Mouse (Mus musculus) bone marrow, adult 2 months (tissue): ENCODE measurements around the gene Itga5. TPM values are rescaled to one million over a fixed set of nuclear protein-coding genes. Genes with fewer than 3 reads are reported as not detected.

Source experiments
- H3K27ac ChIP-seq: fragments of 200-500 bp; 2 replicates; pipeline ENCODE4 v1.5.1; 2012; ENCODE audit warnings: low read depth, mild to moderate bottlenecking, control low read depth, inconsistent platforms, low read length; ENCODE audit not compliant: control insufficient read depth, poor library complexity, insufficient read depth
- H3K4me1 ChIP-seq: fragments of 200-500 bp; 2 replicates; pipeline ENCODE4 v1.6.1; 2011; ENCODE audit warnings: low read length; ENCODE audit not compliant: control insufficient read depth, insufficient read depth
- H3K4me3 ChIP-seq: fragments of 200-500 bp; replicated peaks from 2 replicates; pipeline ENCODE3; 2011; ENCODE audit warnings: mild to moderate bottlenecking, low read depth, low read length, control low read depth; ENCODE audit not compliant: control insufficient read depth
- CTCF ChIP-seq: fragments of 200-500 bp; IDR thresholded peaks from 2 replicates; pipeline ENCODE4 v1.5.1; 2011; ENCODE audit warnings: low read length, control low read depth; ENCODE audit not compliant: control insufficient read depth, insufficient read depth
- POLR2A ChIP-seq: fragments of 200-500 bp; IDR thresholded peaks from 2 replicates; pipeline ENCODE4 v1.6.1; 2011; ENCODE audit warnings: low read depth, mild to moderate bottlenecking, control low read depth, low read length, borderline replicate concordance; ENCODE audit not compliant: control insufficient read depth
- WGBS: fragments of 180-500 bp; shearing (Covaris S2); methylation state at CpG from one replicate; pipeline ENCODE4 v1.1.7; 2018; 5-methylcytosine and 5-hydroxymethylcytosine counted together
- polyA plus RNA-seq: library from polyadenylated mRNA; stranded (reverse); fragments of >200 nt; gene quantifications from 2 replicates; pipeline ENCODE4 v1.2.4, GENCODE M21; 2011; ENCODE audit warnings: low replicate concordance; ENCODE audit not compliant: missing spikeins, insufficient read depth, insufficient read length

Itga5 gene
- polyA plus RNA-seq, 1 experiment: 23.1 TPM

DNA sequence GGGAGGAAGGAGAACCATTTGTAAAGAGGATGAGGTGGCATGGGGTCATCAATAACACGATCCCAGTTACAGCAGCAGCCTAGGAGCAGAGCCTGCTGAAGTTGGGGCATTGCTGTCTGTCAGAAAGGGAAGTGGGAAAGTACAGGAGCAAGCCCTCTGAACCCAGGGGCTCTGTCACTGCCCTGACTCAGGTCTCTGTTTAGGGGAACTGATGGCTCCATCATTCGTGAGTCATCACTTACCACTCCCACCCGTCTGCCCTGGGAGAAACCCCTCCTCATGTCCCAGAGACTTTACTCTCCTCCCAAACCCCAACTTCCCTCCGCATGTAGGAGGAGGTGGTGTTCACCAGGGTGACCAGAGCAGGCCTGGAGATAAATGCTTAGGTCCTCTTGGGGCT, 3.9 kb upstream of the Itga5 start:
- TF ChIP-seq POLR2A (no peak), CTCF (no peak)
- 6% methylated on average over 4 of the region's 4 CpGs for WGBS
- H3K27ac ChIP-seq: no peak overlapping the region

DNA sequence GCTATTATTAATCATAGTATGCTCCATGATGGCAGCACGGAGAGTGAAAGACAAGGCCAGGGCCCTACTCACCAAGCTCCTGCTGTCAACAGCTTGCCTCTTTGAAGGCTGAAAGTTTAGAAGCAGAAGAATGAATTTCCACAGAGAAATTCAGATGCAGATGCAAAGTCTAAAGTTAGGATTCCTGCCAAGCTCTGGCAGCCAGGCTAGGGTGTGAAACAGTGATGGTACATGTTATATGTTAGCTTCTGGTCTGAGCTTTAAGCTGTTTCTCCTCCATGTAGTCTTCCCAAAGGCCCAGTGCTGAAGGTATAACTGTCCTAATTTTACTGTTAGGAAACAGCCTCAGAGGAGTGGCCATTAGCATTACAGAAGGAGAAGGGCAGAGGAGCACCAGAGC, 2.6 kb upstream of the Itga5 start:
- Histone ChIP-seq H3K27ac (no peak overlapping the region), H3K4me3 (no peak overlapping the region), H3K4me1 (no peaks in the 10 kb centered on the region; the same call in 1 of the 2 replicates)
- 83% methylated on average over 1 of the region's 1 CpGs for WGBS
- TF ChIP-seq POLR2A: no peak
- TF ChIP-seq CTCF: no peak

More for the DNA sequence above, 3.9 kb upstream of the Itga5 start:
- H3K4me3 ChIP-seq: no peak overlapping the region
- H3K4me1 ChIP-seq: no peaks in the 10 kb centered on the region; the same call in 1 of the 2 replicates

DNA sequence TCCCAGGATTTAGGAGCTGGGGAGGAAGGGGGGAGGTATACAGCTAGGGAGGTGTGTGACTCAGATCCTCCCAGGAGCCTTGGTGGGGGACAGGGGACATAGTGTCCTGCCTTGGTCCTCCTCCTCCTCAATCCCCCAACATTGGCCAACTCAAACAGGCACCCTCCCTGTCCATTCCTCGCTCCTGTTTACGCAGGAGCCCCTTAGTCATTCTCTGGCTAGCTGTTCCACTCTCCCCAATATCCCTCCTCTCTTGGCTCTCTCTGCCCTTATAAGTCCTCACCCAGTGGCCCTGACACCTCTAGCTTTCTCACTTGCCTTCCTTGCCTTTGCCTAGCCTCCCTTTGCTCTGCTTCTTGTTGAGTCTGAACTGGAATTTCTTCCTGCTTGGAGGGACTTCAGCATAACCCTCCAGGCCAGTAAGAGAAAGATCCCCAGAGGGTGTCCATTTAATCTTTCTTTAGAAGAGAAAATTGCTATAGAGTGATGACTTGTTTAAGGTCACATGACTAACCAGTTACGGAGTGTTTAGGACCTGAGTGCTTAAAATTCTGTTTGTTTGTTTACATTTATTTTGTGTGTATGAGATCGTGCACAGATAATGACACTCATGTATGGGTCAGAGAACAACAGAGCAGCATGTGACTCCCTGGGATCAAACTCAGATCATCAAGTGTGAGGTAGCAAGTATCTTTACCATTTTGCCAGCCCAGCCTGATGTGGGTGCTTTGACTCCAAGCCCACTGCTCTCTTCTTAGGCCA, 1.8 kb upstream of the Itga5 start:
- Histone ChIP-seq H3K4me3 (no peak overlapping the region), H3K4me1 (no peaks in the 10 kb centered on the region; the same call in 1 of the 2 replicates), H3K27ac (no peak overlapping the region)
- TF ChIP-seq CTCF (no peak), POLR2A (no peak)
- 80% methylated on average over 4 of the region's 4 CpGs for WGBS

DNA sequence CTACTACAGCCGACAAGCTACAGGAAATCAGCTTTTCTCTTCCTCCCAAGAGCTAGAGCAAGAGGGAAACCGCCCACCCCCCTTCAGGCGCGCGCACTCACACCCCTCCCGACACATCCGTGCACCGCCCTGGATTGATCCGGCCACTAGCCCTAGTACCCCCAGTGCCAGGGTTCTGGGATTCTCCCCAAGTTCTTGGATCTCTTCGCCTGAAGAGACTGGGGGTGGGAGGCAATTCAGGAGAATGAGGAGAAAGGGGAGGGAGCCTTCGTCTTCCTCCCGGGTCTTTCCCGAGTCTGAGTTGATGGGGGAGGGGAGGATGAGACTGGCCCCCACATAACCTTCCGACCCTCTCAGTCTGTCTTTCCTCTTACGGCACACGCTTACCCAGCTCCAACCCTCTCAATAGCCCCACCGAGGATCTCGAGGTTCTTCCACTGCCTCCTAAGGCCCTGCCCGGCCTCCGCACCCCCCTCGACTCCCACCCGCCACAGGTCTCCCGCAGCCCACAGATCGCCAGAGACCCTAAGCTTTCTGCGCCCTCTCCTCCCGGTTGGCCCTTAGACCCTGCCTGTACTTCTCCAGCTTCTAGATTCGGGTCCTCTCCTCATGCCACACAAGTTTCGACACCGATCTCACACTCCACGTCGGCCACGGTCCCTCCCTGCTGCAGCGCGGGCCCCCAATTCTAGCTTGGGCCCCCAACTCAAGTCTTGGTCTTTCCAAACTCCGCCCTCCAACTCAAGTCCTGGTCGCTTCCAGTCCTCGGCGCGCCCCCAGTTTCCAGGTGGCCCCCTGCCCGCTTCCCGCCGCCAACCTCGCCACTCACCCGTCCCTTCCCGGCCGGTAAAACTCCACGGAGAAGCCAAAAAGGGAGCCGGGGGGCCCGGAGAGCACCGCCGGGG, 840 bp downstream of the Itga5 start:
- H3K4me1 ChIP-seq: peaks cover 8% of the 10 kb centered on the region
- WGBS: under 1% methylated on average over 51 of the region's 51 CpGs

DNA sequence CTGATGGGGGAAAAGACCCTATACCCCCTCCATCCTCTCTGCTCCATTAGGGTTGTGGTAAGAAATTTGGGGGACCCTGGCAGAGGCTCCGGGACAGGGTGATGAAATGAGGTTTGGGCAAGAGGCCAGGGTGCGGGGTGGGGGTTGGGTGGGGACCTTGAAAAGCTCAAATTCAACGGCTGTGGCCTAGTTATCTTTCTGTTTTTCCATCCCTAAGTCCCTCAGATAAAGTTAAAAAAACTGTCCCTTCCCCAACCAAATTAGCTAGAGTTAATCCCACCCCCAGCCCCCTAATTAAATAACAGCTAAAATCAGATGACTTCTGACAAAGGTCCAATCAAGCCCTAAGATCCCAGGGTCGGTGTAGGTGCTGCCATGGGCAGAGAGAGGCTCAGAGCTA, 1.8 kb downstream of the Itga5 start:
- TF ChIP-seq POLR2A: no peak
- WGBS: 8% methylated on average over 4 of the region's 4 CpGs
- Histone ChIP-seq H3K4me1 (peaks cover 8% of the 10 kb centered on the region), H3K4me3 (no peak overlapping the region), H3K27ac (no peak overlapping the region)

More for the DNA sequence above, 840 bp downstream of the Itga5 start:
- peak overlapping the region; percentile 72 for H3K4me3 ChIP-seq
- H3K27ac ChIP-seq: peak overlapping the region; percentile 26
- TF ChIP-seq POLR2A (no peak), CTCF (no peak)

DNA sequence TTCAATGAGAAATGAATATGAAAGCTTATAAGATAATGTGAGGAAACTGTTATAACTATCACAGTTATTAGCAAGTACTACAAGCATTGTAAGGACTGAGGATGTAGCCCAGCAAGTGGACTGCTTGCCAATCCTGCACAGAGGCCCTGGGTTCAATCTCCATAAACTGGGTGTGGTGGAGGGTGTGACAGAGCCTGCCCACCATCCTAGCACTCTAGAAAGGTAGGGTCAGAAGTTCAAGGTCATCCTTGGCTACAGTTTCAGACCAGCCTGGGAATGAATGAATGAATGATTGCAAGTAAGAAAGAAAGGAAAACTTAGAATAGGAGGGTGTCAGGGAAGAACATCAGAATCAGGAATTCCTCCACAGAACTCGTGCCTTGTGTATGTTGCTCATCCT, 2.8 kb downstream of the Itga5 start:
- 34% methylated on average over 1 of the region's 1 CpGs for WGBS
- no peak overlapping the region for H3K27ac ChIP-seq
- H3K4me3 ChIP-seq: no peak overlapping the region
- H3K4me1 ChIP-seq: peaks cover 13% of the 10 kb centered on the region
- TF ChIP-seq POLR2A (no peak), CTCF (no peak)

DNA sequence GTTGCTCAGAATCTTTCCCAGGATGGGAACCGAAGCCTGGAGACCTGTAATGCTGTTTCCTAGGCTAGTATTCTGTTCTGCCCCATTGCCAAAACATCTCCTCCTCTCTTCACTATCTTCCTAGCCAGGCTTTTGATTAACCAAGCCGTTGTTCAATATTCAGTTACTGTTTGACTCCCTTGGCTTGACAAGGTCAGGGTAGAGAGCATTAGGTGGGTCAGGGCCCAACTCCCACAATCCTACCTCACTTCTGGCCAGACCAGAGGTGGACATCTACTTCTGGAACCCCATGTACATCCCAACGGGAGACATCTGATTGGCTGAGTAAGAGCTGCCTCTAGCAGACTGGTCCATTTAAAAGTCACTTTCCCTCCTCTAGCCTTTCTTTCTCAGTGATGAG, 3.6 kb downstream of the Itga5 start:
- peaks cover 13% of the 10 kb centered on the region for H3K4me1 ChIP-seq
- TF ChIP-seq CTCF: no peak
- TF ChIP-seq POLR2A: no peak
- no peak overlapping the region for H3K27ac ChIP-seq
- H3K4me3 ChIP-seq: no peak overlapping the region
- WGBS: 57% methylated on average over 3 of the region's 3 CpGs

DNA sequence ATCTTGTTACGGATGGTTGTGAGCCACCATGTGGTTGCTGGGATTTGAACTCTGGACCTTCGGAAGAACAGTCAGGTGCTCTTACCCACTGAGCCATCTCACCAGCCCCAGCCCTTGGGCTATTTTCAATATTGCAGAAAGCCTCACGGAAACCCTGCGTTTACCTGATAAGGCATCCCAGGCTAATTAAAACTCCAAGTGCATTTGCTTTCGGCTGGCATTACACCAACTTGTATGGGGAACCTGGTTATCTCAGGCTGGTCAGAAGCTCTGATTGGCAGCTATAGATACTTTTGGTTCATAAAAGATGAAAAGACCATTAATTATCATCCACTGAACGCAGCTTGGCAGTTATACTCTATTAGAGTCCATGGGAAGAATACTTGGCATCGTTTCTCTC, 4.2 kb downstream of the Itga5 start:
- WGBS: 58% methylated on average over 7 of the region's 7 CpGs
- peaks cover 13% of the 10 kb centered on the region for H3K4me1 ChIP-seq
- no peak overlapping the region for H3K27ac ChIP-seq

More for the DNA sequence above, 4.2 kb downstream of the Itga5 start:
- no peak overlapping the region for H3K4me3 ChIP-seq
- no peak for TF ChIP-seq CTCF
- no peak for TF ChIP-seq POLR2A
